Mouse (Mus musculus) left cerebral cortex, postnatal 14 days (tissue): ENCODE measurements at regions not wholly inside any gene's neighbourhood (a gene's known extent, or its start where the extent isn't known, plus 50 kb on each side); places are given as distances from the start of the nearest gene placed in this dataset.
"Not testable (repeated sequence)": the region's sequence is repeated elsewhere in the genome, so short reads cannot be mapped to it uniquely, and the experiment has no call there.

Experiments used
- DNase-seq, 2 experiments: peaks; one replicate each; pipeline ENCODE4 v3.0.0; 2021 to 2022; ENCODE audit warnings: low spot score in 2 of 2, mixed read lengths in 1 of 2
- intact Hi-C: fragments of 180-260 bp; cut with DNase I; formaldehyde crosslinking; loops from one replicate; pipeline ENCODE4 v1.15.1; 2025

GRCm38 (mm10) chr5:10550115-10550514, 303.8 kb upstream of the Gm5152 start:
- DNase-seq, intact Hi-C loops: not testable (repeated sequence)

- intact Hi-C loops = no loop called here
- peak; percentile 52 to 79 for DNase-seq
Measured at GRCm38 (mm10) chr5:10562321-10562720, 316.0 kb upstream of the Gm5152 start.

- intact Hi-C loops = no loop called here
- no peak for DNase-seq
Measured at GRCm38 (mm10) chr5:10592392-10592791, 346.1 kb upstream of the Gm5152 start.

DNA sequence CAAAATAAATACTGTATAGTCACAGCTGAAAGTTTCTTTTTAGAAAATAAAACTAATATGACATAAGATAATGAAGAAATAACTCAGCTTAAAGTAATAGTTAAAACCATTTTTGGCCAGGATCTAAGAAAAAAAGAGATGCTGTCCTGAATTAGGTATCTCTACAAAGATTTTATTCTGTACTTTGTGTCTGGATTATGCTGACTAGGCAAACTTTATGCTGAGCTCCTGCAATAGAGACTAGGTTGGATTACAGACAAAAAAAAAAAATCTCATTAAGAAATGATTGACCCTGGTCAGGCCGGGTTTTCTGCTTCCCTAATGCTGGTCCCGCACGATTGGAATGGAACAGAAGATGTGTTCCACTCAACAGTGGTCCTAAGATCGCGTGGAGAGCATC, 346.8 kb upstream of the Gm8871 start:
- intact Hi-C loops = no loop called here
- DNase-seq = no peak

DNA sequence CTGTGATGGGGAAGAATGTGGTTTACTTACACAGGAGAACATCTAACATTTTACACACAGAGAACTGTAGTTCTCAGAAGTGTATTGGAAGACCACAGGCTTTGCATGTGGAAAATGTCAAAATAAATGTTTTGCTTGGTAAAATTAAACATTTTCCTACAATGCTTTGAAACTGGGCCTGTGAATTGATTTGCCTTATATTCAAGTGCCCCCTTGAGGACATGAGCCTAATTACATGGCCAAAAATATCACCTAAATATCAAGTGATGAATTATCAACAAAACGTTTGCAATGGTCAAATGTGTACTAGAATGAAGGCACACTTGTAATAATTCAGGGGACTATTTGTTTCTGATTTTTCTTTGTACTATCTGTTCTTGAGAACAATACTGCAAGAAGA, 314.4 kb upstream of the Gm8871 start:
- intact Hi-C loops = loop anchor here (5.0 to 10.0 kb wide), 3 partner anchors 1098 to 1466 kb away; no protein-coding TSS in a partner anchor
- DNase-seq = peak; percentile 52 to 63

DNA sequence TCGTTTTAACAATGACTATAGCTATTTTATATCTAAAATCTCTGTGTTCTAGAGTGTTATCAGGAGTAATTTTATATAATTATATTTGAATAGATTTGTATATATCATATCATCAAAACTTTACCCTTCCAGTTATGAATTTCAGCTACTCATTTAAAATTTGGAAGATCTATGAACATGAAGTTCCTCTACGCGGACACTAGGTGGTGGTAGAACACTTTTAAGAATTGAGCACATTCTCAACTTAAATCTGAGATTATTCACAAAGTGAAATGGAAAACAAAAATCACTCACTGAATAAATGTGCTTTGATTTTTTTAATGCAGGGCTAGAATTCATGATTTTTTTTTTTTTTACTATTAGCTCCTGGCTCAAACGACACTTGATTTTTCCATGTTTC, 299.5 kb upstream of the Gm8871 start:
- intact Hi-C loops = loop anchor here (5.0 kb wide), 2 partner anchors 1894 to 1909 kb away; no protein-coding TSS in a partner anchor
- DNase-seq = no peak

DNA sequence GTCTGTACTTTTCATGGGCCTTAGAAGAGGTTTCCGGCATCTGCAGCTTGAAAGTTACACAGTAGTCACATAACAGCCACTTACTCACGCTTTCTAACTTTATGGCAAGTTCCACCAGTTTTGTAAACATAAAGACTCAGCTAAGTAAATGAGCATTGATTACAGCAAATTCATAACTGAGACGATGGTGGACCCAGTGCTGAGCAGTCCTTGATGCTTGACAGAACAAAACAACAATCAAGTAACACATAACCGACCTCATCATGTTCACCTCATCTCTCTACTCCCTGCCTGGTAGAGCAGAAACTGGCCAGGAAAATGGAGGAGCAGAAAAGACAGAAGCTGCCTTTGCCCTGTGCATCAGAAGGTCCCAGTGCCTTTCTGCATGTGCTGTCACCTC, 284.3 kb upstream of the Gm8871 start:
- DNase-seq = no peak
- intact Hi-C loops = no loop called here

- peak; percentile 6 to 13 for DNase-seq
- intact Hi-C loops = loop anchor here (10.0 kb wide), 1 partner anchor 1351 kb away; no protein-coding TSS in a partner anchor
Measured at GRCm38 (mm10) chr5:10674199-10674598, 273.4 kb upstream of the Gm8871 start.

DNA sequence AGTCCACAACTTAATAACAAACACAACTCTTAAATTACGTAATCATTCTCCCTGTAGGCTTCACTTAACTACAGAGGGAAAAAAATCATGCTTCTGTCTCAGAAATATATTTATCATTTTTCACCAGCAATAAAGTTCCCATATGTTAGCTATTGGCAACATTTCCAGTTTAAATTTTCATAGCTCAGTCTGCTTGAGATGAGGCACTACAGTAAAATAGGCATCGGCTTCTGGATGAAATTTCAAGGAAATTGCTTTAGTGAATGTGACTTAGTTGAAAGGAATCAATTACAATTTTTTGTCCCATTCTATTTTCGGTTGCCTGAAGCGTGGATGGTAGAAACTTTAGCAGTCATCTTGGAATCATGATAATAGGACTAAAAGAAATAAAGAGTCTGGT, 262.1 kb upstream of the Gm8871 start:
- peak in 1 of 2 experiments; percentile 10 for DNase-seq
- intact Hi-C loops = no loop called here

- intact Hi-C loops = no loop called here
Measured at GRCm38 (mm10) chr5:10727056-10727455, 220.5 kb upstream of the Gm8871 start.

GRCm38 (mm10) chr5:10749546-10749945, 198.1 kb upstream of the Gm8871 start:
- DNase-seq = no peak
- intact Hi-C loops = no loop called here

More at GRCm38 (mm10) chr5:10727056-10727455, 220.5 kb upstream of the Gm8871 start:
- no peak for DNase-seq

- no peak for DNase-seq
- intact Hi-C loops = no loop called here
Measured at GRCm38 (mm10) chr5:10767469-10767868, 180.1 kb upstream of the Gm8871 start.
